Mouse (Mus musculus) Patski (cell line): ENCODE results near the gene Ranbp3. TPM values are rescaled to one million over a fixed set of nuclear protein-coding genes. Genes with fewer than 3 reads are reported as not detected.

ENCODE experiments used
- ATAC-seq: fragments of 100-300 bp; one replicate; pipeline ENCODE4 v1.8.0; 2021
- CTCF ChIA-PET: fragments of 350-600 bp; sonication (Branson Sonifier 250); formaldehyde crosslinking; loops from one replicate; lab custom pipeline; 2022; ENCODE audit warnings: inconsistent platforms; lab: Charles Lee
- POLR2A ChIA-PET: fragments of 350-600 bp; sonication (Branson Sonifier 250); formaldehyde crosslinking; loops from one replicate; lab custom pipeline; 2022; ENCODE audit warnings: antibody characterized with exemption, inconsistent platforms; lab: Charles Lee
- DNase-seq: peaks from one replicate; pipeline ENCODE4 v3.0.0-alpha.2; 2011; ENCODE audit warnings: low read depth, low spot score
- H3K27me3 ChIP-seq: fragments of 371-371 bp; one replicate; pipeline ENCODE4 v1.5.1; 2021
- CTCF ChIP-seq: fragments of 100-300 bp; IDR thresholded peaks from one replicate; pipeline ENCODE4 v1.5.1; 2021
- in situ Hi-C: fragments of 300-500 bp; cut with MboI; formaldehyde crosslinking; loops from 3 replicates; pipeline ENCODE4 v1.11.1; 2018; ENCODE audit warnings: low pct_unique_long_range_greater_than_20kb, mixed read lengths
- polyA plus RNA-seq: library from polyadenylated mRNA; unstranded; gene quantifications from one replicate; pipeline ENCODE4 v1.2.3, GENCODE M21; 2021

Gene Ranbp3
- polyA plus RNA-seq, 1 experiment from 2014 or later, result 85.8 TPM

DNA sequence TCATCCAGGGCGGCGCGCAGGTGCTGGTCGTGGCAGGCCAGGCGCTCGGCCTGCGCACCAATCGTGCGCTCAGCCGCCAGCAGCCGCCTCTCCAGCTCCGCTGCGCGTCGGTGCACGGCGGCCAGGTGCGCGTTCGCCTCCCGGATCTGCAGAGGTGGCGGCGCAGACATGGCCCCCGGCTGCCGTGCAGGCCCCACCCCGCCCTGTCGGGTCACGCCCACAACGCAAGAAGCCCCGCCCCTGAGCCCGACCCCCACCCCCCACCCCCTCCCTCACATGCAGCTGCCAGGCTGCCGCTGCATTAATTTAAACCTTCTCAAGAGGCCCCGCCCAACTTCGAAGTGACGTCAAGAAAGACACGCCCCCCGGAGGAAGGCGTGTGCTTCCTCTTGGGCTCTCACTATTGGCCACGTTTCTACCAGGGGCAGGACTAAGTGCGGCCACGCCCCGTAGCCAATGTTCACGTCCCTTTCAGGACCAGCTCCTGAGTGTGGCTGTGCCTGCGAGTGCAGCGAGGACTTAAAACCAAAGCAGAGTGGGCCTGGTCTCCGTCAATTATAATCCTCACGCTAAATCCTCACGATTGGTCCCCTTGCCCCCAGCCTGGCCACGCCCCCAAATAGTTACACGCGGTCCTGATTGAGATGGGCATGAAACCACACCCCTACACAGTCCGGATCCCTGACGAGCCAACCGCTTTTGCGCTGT lies 43.7 kb downstream of the Ranbp3 start:
- POLR2A ChIA-PET, result interaction anchor here (0.7 to 1.2 kb wide), 2 partner anchors 9 to 11 kb away, joined by 3 to 5 read pairs; no protein-coding TSS in a partner anchor
- H3K27me3 ChIP-seq, result no peaks in the 10 kb centered on the region
- ATAC-seq, result peak; percentile 85
- in situ Hi-C loops, result loop anchor here (5.0 kb wide), 1 partner anchor 40 kb away; the partner anchor contains the start of gene Nrtn
- no peak for TF ChIP-seq CTCF
- CTCF ChIA-PET, result interaction anchor here (3.0 kb wide), 1 partner anchor 13 kb away, joined by 8 read pairs; no protein-coding TSS in a partner anchor
- peak; percentile 93 for DNase-seq

DNA sequence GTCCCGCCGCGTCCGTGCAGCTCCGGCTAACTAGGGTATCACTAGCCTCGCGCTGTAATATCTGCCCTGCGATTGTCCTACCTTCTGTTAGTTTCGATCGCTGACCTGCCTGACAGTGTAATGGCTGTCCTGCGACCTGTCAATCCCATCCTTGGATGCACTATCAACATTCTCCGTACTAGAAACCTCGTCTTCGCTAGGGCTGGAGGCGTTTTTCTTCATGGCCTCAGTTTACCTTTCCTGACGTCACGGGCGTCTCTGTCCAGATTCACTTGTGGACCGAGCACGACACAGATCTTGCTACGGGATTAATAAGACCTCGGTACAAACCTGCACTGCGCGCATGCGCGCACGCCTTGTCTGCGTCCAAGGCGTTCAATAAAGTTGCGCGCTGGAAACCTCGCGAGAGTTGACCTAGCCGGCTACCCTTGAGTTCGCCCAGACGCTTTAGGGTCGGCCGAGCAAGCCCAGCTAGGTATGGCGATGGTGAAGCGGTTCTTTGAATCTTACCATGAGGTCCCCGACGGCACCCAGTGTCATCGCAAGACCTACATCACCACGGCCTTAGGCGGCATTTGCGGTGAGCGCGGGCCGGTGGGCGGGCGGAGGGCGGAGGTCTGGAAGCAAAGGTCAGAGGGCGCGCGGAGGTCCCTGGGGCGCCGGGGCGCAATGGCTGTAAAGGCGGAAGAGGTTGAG lies 44.4 kb downstream of the Ranbp3 start, which contains the start of the genes Ndufa11 and Vmac:
Ndufa11 (plus strand) TSS at position 405 of the 696 bp plus-strand sequence.
Vmac (minus strand) TSS at position 660 of the 696 bp plus-strand sequence.
- ChIA-PET POLR2A (no interaction called here), CTCF (no interaction called here)
- peak; percentile 83 for DNase-seq
- no peak for TF ChIP-seq CTCF
- in situ Hi-C loops, result loop anchor here (5.0 kb wide), 1 partner anchor 40 kb away; the partner anchor contains the start of gene Nrtn
- ATAC-seq, result peak; percentile 23
- H3K27me3 ChIP-seq, result no peaks in the 10 kb centered on the region

DNA sequence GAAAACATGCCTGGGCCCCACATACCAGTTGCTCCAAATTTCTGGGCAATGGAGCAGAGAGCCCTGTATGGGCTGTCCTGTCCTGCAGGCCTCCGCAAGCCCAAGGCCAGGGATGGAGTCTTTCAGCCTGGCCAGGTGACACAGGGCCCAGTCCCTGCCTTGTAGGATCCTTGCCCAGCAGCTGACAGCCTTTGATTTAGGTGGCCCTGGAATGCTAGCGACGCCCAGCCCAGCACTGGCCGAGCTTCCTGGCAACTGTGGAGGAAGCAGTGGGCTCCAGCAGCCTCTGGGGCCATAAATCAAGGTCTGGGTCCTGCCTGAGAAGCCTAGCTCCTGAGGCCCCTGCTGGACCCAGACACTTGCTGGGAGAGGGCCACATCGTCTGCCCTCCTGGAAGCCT lies 49.3 kb downstream of the Ranbp3 start:
- CTCF ChIA-PET, result no interaction called here
- POLR2A ChIA-PET, result no interaction called here
- ATAC-seq, result no peak

DNA sequence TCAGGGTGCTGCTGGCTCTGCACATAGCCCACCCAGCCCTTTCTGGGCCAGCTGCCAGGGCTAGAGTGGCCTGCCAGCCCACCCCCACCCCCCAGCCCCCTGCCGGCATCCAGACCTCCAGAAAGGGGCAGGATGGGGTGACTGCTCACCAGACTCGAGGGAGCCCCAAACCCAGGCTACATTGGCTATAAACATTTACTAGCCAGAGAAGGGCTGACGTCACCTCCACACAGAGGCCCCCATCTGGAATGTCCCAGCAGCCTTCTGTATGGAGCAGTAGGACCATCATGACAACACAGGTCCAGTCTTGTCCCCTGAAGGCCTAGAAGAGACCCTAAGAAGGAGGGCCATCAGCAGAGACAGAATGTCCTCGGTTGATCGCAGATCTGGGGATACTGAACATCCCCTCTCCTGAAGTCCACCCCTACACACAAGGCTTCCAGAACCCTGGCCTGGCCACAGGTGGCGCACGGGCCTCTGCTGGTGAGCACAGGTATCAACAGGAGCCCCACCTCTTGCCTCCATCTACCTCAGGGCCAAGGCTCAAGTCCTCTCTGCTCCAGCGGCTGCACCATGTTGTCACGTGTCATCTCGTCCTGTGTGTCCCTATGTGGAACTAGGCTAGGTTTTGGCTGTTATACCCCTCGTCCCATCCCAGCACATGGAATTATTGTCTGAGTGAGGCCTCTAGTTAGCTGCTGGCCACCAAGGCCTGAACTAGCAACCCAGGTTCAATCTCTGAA lies 50.5 kb downstream of the Ranbp3 start:
- no peaks in the 10 kb centered on the region for H3K27me3 ChIP-seq
- ATAC-seq, result no peak
- DNase-seq, result no peak
- ChIA-PET POLR2A (interaction anchor here (0.6 kb wide), 1 partner anchor 9 kb away, joined by 3 read pairs; no protein-coding TSS in a partner anchor), CTCF (no interaction called here)
- in situ Hi-C loops, result no loop called here
- TF ChIP-seq CTCF, result no peak

More for the DNA sequence above, 49.3 kb downstream of the Ranbp3 start:
- in situ Hi-C loops, result no loop called here
- no peak for DNase-seq
- no peaks in the 10 kb centered on the region for H3K27me3 ChIP-seq
- no peak for TF ChIP-seq CTCF

GRCm38 (mm10) chr17:56727029-56727649 lies 54.0 kb downstream of the Ranbp3 start:
- ChIA-PET CTCF (no interaction called here), POLR2A (interaction anchor here (1.0 kb wide), 1 partner anchor 36 kb away, joined by 3 read pairs; no protein-coding TSS in a partner anchor)
- TF ChIP-seq CTCF, result no peak
- ATAC-seq (no peak), DNase-seq (no peak)
- in situ Hi-C loops, result no loop called here
- peaks cover 20% of the 10 kb centered on the region for H3K27me3 ChIP-seq

DNA sequence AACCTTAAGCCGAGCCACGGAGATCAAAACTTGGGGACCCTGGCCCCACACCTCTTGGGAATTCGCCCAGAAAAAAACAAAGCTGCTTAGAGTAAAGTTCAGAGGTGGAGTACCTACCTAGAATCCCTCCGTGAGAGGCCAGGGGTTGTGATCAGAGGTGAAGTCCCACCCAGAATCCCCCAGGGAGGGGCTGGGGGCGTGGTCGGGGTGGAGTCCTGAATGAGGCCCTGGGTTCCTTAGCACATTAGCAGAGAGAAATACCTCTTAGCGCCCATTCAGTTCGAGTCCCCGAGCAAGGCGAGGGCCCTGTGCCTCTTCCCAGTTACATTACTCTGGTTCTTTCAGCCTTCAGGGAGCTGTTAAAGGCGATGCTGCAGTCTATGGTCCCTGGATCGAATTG lies 54.6 kb downstream of the Ranbp3 start:
- POLR2A ChIA-PET, result interaction anchor here (1.0 kb wide), 1 partner anchor 35 kb away, joined by 3 read pairs; no protein-coding TSS in a partner anchor
- ATAC-seq (no peak), DNase-seq (no peak)
- in situ Hi-C loops, result no loop called here
- H3K27me3 ChIP-seq, result peaks cover 23% of the 10 kb centered on the region
- CTCF ChIA-PET, result no interaction called here
- no peak for TF ChIP-seq CTCF

DNA sequence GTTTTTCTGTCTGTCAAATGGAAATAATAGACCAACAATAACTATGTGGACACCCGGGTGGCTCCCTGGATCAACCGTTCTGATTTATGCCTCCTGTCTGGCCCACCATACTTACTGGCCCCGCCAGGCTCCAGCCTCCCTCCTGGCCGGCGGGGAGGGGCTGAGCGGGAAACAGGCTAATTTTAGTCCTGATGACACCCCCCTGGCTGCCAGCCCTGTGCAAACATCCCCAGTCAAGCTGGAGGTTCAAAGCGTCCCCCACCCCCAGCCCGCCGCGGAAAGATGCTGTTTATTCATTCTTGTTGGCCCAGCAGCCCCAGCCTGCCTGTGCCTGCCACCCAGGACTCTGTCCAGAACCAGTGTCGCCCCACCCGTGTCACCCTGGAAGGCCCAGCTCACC lies 55.0 kb downstream of the Ranbp3 start:
- no peak for TF ChIP-seq CTCF
- ChIA-PET POLR2A (interaction anchor here (1.0 kb wide), 1 partner anchor 35 kb away, joined by 3 read pairs; no protein-coding TSS in a partner anchor), CTCF (no interaction called here)
- DNase-seq, result no peak
- ATAC-seq, result no peak
- peaks cover 25% of the 10 kb centered on the region for H3K27me3 ChIP-seq
- in situ Hi-C loops, result no loop called here

GRCm38 (mm10) chr17:56729151-56729550 lies 56.1 kb downstream of the Ranbp3 start:
- no peak for DNase-seq
- peaks cover 36% of the 10 kb centered on the region for H3K27me3 ChIP-seq
- no peak for ATAC-seq
- ChIA-PET POLR2A (interaction anchor here (0.6 to 0.7 kb wide), 2 partner anchors 22 to 60 kb away, joined by 3 to 4 read pairs; no protein-coding TSS in a partner anchor), CTCF (no interaction called here)
- in situ Hi-C loops, result no loop called here
- TF ChIP-seq CTCF, result no peak

- ATAC-seq, result no peak
- no peak for DNase-seq
- in situ Hi-C loops, result no loop called here
- POLR2A ChIA-PET, result interaction anchor here (0.6 kb wide), 1 partner anchor 60 kb away, joined by 4 read pairs; no protein-coding TSS in a partner anchor
- CTCF ChIA-PET, result no interaction called here
- peaks cover 40% of the 10 kb centered on the region for H3K27me3 ChIP-seq
- no peak for TF ChIP-seq CTCF
These were observed 56.6 kb downstream of the Ranbp3 start for GRCm38 (mm10) chr17:56729656-56730055.

- POLR2A ChIA-PET, result no interaction called here
- ATAC-seq (no peak), DNase-seq (no peak)
- TF ChIP-seq CTCF, result no peak
- in situ Hi-C loops, result no loop called here
- CTCF ChIA-PET, result interaction anchor here (0.7 to 2.1 kb wide), 3 partner anchors 12 to 17 kb away, joined by 3 to 5 read pairs (median 3); no protein-coding TSS in a partner anchor
- peaks cover 42% of the 10 kb centered on the region for H3K27me3 ChIP-seq
These were observed 63.4 kb downstream of the Ranbp3 start for GRCm38 (mm10) chr17:56736534-56736933.
